Mouse (Mus musculus): Measurements from ENCODE around the gene Acsbg2.

Acsbg2 gene

GRCm38 (mm10) chr17:56871767-56872166 lies 2.5 kb downstream of the Acsbg2 start:
- DNase-seq (ENCODE audit: low read depth) = no peak

GRCm38 (mm10) chr17:56870287-56870953 lies 3.8 kb downstream of the Acsbg2 start:
- no peak for DNase-seq (ENCODE audit: low read depth)

- DNase-seq (ENCODE audit: low read depth) = no peak
These were observed 4.7 kb downstream of the Acsbg2 start for GRCm38 (mm10) chr17:56869481-56869977.

GRCm38 (mm10) chr17:56866071-56866470 lies 8.2 kb downstream of the Acsbg2 start:
- no peak for DNase-seq (ENCODE audit: low read depth)

DNA sequence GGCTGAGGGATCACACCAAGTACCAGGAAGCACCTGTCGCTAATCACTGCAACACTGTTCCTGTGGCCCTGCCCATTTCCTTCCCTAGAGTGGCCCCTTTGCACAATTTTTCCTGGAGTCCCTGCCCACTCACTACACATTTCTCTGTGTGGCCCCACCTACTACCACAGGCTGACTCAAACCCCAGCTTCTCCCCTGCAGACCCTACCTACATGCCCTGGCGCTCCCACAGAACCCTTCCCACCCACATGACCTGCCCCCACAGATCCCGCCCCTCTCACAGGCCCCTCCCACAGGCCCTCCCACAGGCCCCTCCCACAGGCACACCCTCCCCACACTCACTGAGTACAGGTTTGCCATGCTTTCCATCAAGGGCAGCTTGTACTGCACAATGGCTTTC lies 13.1 kb downstream of the Acsbg2 start:
- peak; percentile 67 for DNase-seq (ENCODE audit: low read depth)

DNA sequence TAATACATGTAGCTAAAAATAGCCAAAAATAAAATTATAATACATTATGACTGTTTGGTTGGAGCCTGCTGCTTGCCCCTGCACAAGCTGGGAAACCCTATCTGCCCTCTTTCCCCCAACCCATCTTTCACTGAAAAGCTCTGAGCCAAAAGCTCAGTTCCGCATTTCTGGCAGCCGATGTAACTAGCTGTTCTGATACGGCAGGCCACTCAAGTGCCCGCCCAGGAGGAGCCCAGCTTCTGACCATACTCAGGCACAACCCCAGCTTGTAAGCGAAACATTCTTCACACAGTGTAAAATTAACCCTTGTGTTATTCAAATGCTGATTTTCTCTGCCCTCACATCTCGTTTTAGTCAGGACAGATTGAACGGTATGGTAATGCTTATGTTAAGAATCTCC lies 15.3 kb downstream of the Acsbg2 start:
- peak; percentile 26 for DNase-seq (ENCODE audit: low read depth)

- DNase-seq (ENCODE audit: low read depth) = peak; percentile 64
These were observed 16.0 kb downstream of the Acsbg2 start for GRCm38 (mm10) chr17:56858216-56858615.

- no peak for DNase-seq (ENCODE audit: low read depth)
These were observed 18.8 kb downstream of the Acsbg2 start for GRCm38 (mm10) chr17:56855421-56855820.

- no peak for DNase-seq (ENCODE audit: low read depth)
These were observed 23.1 kb downstream of the Acsbg2 start for GRCm38 (mm10) chr17:56851167-56851566.

GRCm38 (mm10) chr17:56849710-56850109 lies 24.5 kb downstream of the Acsbg2 start:
- DNase-seq (ENCODE audit: low read depth) = no peak

DNA sequence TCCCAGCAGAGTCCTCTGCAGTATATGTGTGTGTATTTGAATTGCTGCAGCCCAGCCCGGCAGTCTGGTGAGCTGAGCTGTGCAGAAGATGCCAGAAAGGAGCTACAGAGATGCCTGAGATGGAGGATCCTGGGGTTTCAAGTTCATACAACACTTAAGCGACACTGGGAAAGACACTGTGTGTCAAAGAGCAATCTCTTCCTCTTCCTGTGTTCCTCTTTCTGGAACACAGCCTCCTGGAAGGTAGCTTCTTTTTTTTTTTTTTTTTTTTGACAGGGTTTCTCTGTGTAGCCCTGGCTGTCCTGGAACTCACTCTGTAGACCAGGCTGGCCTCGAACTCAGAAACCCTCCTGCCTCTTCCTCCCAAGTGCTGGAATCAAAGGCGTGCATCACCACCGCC lies 25.5 kb downstream of the Acsbg2 start:
- DNase-seq (ENCODE audit: low read depth) = no peak

DNA sequence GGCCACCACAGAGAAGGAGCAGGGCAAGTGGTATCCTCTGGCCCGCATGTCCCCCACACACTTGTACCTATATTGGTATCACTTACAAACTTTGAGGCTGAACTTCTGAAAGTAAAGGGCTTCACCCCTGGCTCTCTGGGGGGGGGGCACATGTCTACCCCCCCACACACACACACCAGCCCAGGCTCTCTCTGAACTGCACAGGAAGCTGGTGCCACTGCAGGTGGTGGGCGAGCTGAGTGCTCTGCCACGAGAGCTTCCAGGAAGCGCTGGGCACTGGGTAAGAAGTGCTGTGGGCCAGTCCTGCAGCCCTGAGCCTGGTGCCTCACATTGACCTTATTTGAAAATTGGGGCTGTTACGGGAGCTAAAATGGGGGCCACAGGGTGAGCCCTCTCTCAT lies 30.6 kb downstream of the Acsbg2 start:
- no peak for DNase-seq (ENCODE audit: low read depth)

- DNase-seq (ENCODE audit: low read depth) = no peak
These were observed 32.1 kb downstream of the Acsbg2 start for GRCm38 (mm10) chr17:56842173-56842572.

DNA sequence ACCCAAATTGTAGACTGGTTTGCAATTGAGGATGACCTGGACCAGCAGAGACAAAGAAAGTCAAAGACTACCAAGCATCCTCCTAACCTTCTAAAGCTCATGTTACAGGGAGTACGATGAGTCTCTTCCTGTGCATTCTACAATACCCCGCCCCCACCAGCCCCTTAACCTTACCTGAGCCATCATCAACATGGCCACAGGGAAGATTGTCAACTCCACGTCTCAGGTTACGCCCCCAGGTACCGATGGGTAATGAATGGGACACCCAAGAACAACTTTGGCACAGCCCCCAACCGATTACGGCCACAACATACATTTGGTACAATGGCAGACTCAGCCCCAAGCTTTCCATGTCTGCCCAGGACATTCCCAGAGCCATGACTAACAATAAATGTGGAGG lies 33.7 kb downstream of the Acsbg2 start:
- DNase-seq (ENCODE audit: low read depth) = no peak

GRCm38 (mm10) chr17:56836336-56836735 lies 37.9 kb downstream of the Acsbg2 start:
- no peak for DNase-seq (ENCODE audit: low read depth)

DNA sequence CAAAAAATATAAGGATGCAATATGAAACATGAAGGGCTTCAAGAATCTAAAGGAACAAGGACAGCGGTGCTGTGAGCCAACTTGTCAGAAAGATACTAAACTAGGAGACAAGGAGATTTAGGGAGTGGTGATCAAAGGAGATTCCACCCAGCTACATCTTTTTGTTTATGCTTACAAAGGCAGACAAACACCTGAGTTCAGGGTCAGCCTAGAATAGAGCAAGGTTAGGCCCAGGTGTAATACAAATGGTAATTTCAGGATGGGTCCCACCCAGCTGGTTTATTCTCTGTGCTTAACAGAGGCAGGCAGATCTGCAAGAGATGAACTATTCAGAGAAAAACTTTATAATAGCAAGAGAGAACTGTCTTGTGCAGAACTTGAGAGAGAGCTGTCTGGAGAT lies 40.9 kb downstream of the Acsbg2 start:
- DNase-seq (ENCODE audit: low read depth) = no peak

DNA sequence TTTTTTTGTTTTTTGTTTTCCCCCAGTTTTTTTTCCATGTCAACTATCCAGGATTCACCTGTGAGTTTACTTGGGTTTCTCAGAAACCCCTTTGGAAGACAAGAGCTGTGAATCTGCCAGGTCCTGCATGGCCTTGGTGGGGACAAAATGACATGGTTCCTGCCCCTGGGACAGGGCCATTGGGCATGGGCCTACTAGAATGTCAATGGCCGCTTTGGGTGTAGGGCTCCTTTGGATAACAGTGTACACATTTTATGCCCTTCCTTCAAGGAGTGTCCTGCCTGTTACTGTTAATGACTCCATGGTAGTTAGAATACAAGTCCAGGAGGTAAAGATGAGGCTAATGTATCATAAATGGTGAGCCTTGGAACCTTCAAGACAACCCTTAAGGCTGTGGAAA lies 41.3 kb downstream of the Acsbg2 start:
- DNase-seq (ENCODE audit: low read depth) = no peak

GRCm38 (mm10) chr17:56831111-56831816 lies 43.0 kb downstream of the Acsbg2 start:
- DNase-seq (ENCODE audit: low read depth) = peak; percentile 94

GRCm38 (mm10) chr17:56830411-56831110 lies 43.7 kb downstream of the Acsbg2 start, which contains the start of gene Rfx2:
TSS of gene Rfx2 (minus strand) at chr17:56831013.
- DNase-seq (ENCODE audit: low read depth) = no peak

GRCm38 (mm10) chr17:56829795-56830194 lies 44.5 kb downstream of the Acsbg2 start:
- DNase-seq (ENCODE audit: low read depth) = no peak

- DNase-seq (ENCODE audit: low read depth) = no peak
These were observed 45.1 kb downstream of the Acsbg2 start for GRCm38 (mm10) chr17:56829171-56829570.

DNA sequence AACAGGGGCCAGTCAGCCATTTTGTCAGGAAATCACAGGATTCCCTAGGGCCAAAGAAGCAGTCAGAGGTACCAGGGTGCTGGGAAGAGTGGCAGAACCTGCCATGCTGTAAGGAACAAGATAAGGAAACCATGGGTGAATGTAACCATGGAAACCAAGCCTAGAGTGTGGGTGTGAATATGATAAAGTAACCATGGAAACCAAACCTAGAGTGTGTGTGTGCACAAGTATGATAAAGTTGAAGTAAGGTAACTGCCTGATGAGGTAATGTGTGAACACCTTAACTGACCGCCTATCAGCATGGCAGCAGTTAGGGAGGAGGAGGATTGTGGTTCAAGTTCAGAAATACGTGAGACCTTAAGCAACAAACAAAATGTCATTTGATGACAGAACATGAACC lies 47.5 kb downstream of the Acsbg2 start:
- DNase-seq (ENCODE audit: low read depth) = peak; percentile 63

DNA sequence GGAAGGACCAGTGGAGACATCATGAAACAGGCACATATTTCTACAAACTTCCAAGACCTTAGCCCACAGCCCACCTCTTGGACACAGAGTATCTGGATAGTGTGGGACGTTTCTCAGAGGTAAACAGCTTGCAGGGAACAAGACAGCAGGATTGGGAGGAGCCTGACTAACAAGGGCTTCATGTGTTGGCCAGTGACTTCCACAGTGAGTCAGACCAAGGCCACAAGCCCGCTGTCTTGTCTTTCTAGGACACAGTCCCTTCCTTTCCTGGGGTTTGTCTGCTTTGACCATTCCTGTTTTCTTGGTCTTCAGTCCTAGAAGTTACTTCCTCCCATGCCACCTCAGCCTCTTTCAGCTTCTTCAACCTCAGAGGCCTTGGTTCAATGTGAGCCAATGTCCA lies 50.9 kb downstream of the Acsbg2 start:
- DNase-seq (ENCODE audit: low read depth) = no peak

All from c-Kit-positive CD71-negative TER-119-negative erythroid progenitor cells, embryonic 14.5 days (primary cell).